Mouse (Mus musculus) thymus, postnatal 25 days (tissue): Measurements from ENCODE around the gene Sptbn4.

Experiments
- DNase-seq: peaks from one replicate; pipeline ENCODE4 v3.0.0; 2022

The Sptbn4 gene

GRCm38 (mm10) chr7:27473835-27474489, 26.5 kb upstream of the Sptbn4 start:
- DNase-seq: no peak

- DNase-seq: peak; percentile 97
These were observed 25.8 kb upstream of the Sptbn4 start, which contains the start of gene Sertad3 for GRCm38 (mm10) chr7:27473156-27473834. Gene Sertad3 (plus strand): TSS chr7:27473768.

GRCm38 (mm10) chr7:27472596-27472995, 25.1 kb upstream of the Sptbn4 start:
- DNase-seq: peak; percentile 44

- DNase-seq: no peak
These were observed 24.1 kb upstream of the Sptbn4 start for GRCm38 (mm10) chr7:27471390-27472120.

- no peak for DNase-seq
These were observed 20.2 kb upstream of the Sptbn4 start for GRCm38 (mm10) chr7:27467648-27468047.

- DNase-seq: no peak
These were observed 13.0 kb upstream of the Sptbn4 start for GRCm38 (mm10) chr7:27460477-27460876.

GRCm38 (mm10) chr7:27459640-27460039, 12.2 kb upstream of the Sptbn4 start:
- no peak for DNase-seq

- no peak for DNase-seq
These were observed 11.1 kb upstream of the Sptbn4 start for GRCm38 (mm10) chr7:27458614-27459013.

- DNase-seq: no peak
These were observed 7.8 kb upstream of the Sptbn4 start for GRCm38 (mm10) chr7:27455273-27455672.

GRCm38 (mm10) chr7:27454461-27455121, 7.1 kb upstream of the Sptbn4 start:
- DNase-seq: no peak

- DNase-seq: no peak
These were observed 4.8 kb upstream of the Sptbn4 start for GRCm38 (mm10) chr7:27452206-27452770.

GRCm38 (mm10) chr7:27451359-27451758, 3.9 kb upstream of the Sptbn4 start:
- DNase-seq: no peak

GRCm38 (mm10) chr7:27449256-27449862, 1.9 kb upstream of the Sptbn4 start:
- peak; percentile 53 for DNase-seq

- DNase-seq: no peak
These were observed 1.1 kb upstream of the Sptbn4 start for GRCm38 (mm10) chr7:27448421-27449206.

- DNase-seq: no peak
These were observed 716 bp downstream of the Sptbn4 start for GRCm38 (mm10) chr7:27446521-27447418.

- DNase-seq: no peak
These were observed 1.4 kb downstream of the Sptbn4 start for GRCm38 (mm10) chr7:27446051-27446450.

GRCm38 (mm10) chr7:27440014-27440413, 7.5 kb downstream of the Sptbn4 start:
- DNase-seq: no peak

GRCm38 (mm10) chr7:27437544-27437943, 9.9 kb downstream of the Sptbn4 start:
- DNase-seq: peak; percentile 53

GRCm38 (mm10) chr7:27433794-27434193, 13.7 kb downstream of the Sptbn4 start:
- no peak for DNase-seq

- no peak for DNase-seq
These were observed 14.1 kb downstream of the Sptbn4 start for GRCm38 (mm10) chr7:27433349-27433748.

- DNase-seq: no peak
These were observed 18.4 kb downstream of the Sptbn4 start for GRCm38 (mm10) chr7:27429135-27429534.
